Mouse (Mus musculus): ENCODE measurements around the gene Ttll5. TPM values are rescaled to one million over a fixed set of nuclear protein-coding genes. Genes with fewer than 3 reads are reported as not detected.

The Ttll5 gene
- total RNA-seq, 2 experiments from 2014 or later: 48.5 to 48.6 TPM

DNA sequence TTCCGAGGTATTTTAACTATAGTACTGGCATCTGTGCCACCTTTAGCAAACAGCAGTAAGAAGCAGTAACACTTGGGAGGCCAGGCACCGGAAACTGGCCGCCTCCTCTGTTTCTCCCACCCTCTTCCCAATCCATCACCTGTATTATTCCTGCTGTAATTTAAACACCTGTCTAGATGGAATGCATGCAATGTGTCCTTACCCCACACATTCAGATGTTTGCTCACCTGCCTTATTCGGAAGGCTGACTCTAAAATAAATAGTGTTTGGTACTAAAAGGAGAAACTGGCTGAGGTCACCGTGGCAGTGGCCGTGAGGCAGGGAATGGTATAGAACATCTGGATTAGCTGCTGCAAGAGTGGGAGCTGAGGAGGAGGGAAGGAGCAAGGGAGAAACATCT is 125.9 kb downstream of the Ttll5 start:
- Histone ChIP-seq H3K27ac (no peak overlapping the region), H3K4me3 (no peak overlapping the region)
- no peak for TF ChIP-seq CTCF (conservative IDR thresholded peaks at IDR 0.05)
- no peak for DNase-seq (ENCODE audit: low spot score in 2 of 2)

DNA sequence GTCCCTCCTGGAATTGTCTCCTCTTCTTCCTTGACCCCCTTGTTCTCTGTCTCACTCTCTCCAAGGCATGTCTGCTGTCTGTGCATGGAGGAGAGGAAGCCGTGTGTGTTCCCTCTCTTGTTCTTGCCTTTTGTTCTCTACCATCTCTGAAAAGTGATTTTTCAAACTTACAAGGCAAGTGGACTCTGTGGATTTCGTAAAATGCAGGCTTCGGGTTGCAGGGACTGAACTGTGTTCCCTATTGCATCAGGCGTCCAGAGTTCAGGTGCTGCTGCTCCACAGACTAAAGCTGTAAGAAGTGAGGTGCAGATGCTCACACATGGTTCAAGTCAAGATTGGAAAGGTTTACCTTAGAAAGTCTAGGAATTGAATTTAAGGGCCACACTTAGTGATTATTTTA is 126.6 kb downstream of the Ttll5 start:
- DNase-seq (ENCODE audit: low spot score in 2 of 2): no peak
- no peak for TF ChIP-seq CTCF (conservative IDR thresholded peaks at IDR 0.05)
- H3K4me3 ChIP-seq: no peak overlapping the region
- H3K27ac ChIP-seq: no peak overlapping the region

DNA sequence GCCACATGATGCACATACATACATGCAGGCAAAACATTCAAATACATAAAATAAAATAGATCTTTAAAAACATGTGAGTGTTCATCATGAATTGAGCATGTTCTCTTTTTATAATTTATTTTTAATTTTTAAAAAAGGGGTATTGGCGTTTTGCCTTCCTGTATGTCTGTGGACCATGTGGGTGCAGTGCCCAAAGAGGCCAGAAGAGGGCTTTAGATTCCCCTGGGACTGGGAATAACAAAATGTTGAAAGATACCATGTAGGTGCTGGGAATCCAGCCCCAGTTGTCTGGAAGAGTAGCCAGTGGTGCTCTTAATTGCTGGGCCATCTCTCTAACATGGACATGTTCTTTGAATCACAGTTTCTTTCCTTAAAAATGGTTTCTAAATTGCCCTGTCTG is 127.4 kb downstream of the Ttll5 start:
- Histone ChIP-seq H3K27ac (no peak overlapping the region), H3K4me3 (no peak overlapping the region)
- peak; percentile 70 for TF ChIP-seq CTCF (conservative IDR thresholded peaks at IDR 0.05)

DNA sequence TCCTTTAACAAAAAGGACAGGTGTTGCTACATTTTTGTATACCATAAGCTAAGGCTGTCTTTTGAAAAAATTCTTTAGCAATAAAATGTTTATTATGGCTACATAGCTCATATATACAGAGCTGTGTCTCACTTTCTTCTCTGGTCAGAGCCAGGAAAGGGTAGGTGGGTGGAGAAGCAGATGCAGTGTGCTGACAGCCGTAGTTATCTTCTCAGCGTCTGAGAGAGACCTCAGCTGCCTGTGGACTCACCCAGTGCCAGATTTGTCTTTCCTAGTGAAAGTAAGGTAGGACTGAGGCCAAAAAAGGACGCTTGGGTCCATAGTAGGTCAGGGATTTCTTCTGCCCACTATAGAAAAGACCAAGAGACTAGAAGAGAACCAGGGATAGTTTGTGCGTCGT is 127.9 kb downstream of the Ttll5 start:
- TF ChIP-seq CTCF (conservative IDR thresholded peaks at IDR 0.05): no peak
- no peak overlapping the region for H3K27ac ChIP-seq
- DNase-seq (ENCODE audit: low spot score in 2 of 2): no peak
- H3K4me3 ChIP-seq: no peak overlapping the region

More for the DNA sequence above, 127.4 kb downstream of the Ttll5 start:
- no peak for DNase-seq (ENCODE audit: low spot score in 2 of 2)

DNA sequence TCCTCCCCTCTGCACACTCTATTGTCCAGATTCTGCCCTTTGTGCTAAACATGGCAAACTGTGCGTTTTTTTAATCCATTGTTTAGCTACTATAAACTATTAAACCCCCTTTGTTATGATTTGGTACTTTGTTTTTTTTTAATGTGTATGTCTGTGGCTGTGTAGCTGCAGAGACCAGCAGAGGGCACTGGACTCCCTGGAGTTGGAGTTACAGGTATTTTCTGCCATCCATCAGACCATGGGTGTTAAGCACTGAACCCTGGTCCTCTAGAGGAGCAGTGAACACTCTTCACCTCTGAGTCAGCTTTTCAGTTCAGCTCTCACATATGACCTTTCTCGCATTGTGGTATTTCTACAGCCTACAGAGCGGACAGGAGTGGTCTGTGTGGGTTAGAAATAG is 129.7 kb downstream of the Ttll5 start:
- Histone ChIP-seq H3K4me3 (no peak overlapping the region), H3K27ac (peak overlapping the region; percentile 73)
- no peak for DNase-seq (ENCODE audit: low spot score in 2 of 2)
- TF ChIP-seq CTCF (conservative IDR thresholded peaks at IDR 0.05): peak; percentile 72

DNA sequence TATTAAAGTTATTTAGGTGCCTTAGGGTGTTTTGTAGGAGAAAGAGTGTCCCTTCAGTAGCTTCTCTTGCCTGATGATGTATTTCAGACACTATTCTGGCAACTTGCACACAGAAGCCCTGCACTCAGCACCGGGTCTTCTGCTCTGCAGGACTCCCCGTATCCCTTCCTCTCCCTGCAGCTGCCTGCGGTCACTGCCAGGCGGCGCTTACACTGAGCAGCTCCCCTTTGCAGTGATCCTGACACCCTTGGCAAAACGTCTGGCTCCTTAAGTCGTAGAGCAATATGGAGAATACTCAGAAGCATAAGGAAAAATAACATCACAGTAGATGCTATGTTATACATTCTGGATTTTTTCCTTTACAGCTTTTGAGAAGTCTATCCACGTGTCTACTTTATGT is 130.6 kb downstream of the Ttll5 start:
- no peak overlapping the region for H3K4me3 ChIP-seq
- peak overlapping the region; percentile 90 for H3K27ac ChIP-seq
- no peak for DNase-seq (ENCODE audit: low spot score in 2 of 2)
- TF ChIP-seq CTCF (conservative IDR thresholded peaks at IDR 0.05): no peak

DNA sequence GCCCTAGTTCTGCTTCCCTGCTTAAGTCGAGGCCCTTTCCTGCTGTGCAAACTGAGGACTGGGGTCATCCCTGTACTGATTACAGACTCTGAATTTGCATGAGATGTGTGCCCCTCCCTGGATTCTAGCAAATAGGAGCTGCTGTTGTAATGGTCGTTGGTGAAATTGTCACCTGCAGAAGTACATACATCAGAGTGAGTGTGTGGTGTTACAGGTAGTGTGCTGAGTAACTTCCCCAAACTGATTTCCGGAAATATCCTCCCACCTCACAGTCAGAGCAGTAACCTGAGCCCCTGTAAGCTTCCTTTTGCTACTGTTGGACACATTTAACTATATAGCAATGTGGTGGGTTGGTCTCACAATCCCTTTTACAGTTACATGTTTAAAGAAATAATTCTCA is 131.2 kb downstream of the Ttll5 start:
- DNase-seq (ENCODE audit: low spot score in 2 of 2): no peak
- H3K4me3 ChIP-seq: no peak overlapping the region
- TF ChIP-seq CTCF (conservative IDR thresholded peaks at IDR 0.05): no peak
- H3K27ac ChIP-seq: peak overlapping the region; percentile 90

DNA sequence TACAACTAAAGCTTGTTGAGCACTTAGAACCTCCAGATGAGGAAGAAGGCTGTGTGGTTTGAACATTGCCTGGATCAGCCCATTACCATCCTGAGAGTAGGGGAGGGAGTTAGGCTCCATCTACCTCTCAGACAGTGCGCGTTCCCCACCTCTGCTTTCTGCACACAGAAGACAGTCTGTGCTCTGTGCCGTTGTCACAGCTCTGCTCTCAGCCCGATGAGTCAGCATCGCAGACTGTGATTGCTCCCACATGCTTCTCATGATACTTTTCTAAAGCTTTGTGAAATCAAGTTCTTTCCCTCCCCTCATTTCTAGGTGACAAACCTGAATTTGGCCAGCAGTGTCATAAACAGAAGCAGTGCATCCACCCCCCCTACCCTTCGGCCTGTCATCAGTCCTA is 131.8 kb downstream of the Ttll5 start:
- no peak for TF ChIP-seq CTCF (conservative IDR thresholded peaks at IDR 0.05)
- peak overlapping the region; percentile 90 for H3K27ac ChIP-seq

DNA sequence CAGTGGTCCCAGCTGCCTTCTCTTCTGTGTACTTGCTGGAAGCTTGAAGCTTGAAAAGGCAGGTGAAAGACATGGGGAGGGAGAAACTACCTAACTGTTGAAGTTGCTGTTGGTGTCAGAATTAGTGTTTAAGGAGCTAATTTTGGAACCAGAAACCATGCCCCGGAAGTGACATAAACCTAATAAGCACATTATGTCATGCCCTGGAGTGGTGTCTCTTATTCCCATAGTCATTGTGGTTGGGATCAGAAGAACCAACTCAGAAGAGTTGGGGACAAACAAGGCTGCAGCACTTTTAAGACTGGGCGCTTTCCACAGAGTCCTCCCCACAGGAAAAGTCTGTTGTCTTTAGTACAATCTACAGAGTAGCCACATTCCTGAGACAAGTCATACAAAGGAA is 134.0 kb downstream of the Ttll5 start:
- no peak for DNase-seq (ENCODE audit: low spot score in 2 of 2)
- Histone ChIP-seq H3K4me3 (no peak overlapping the region), H3K27ac (no peak overlapping the region)
- TF ChIP-seq CTCF (conservative IDR thresholded peaks at IDR 0.05): no peak

More for the DNA sequence above, 131.8 kb downstream of the Ttll5 start:
- peak; percentile 59 to 87 for DNase-seq (ENCODE audit: low spot score in 2 of 2)
- H3K4me3 ChIP-seq: peak overlapping the region; percentile 28; the same call in 1 of the 2 replicates

DNA sequence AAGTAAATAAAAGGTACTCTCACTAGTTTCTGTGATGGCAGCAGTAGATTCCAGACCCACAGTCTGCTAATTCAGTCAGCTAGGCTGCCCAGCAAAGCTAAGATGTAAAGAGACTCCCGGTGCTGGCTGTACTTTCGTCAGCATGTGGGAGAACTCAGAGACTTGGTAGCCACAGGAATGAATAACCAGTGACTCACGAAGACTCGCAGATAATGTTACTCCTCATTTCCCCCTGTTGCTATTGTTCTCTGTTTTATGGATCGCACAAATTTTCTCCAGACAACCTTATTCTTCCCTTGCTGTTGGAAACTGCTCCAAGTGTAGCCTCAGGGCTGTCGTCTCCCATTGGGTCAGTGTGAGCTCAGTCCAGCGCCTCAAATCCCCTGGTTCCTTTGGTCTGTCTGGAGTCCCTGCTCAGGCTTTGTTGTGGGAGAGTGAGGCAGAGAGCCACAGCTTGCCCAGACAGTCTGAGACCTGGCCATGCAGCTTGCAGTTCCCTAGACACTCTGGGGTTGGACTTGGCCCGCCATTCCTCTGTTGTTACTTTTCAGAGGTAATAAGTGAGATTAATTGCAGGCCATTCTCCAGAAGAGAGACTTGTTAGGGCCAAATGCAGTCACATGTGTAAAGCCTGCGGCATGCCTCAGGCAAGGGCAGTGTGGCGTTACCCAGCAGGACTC is 135.5 kb downstream of the Ttll5 start:
- TF ChIP-seq CTCF (conservative IDR thresholded peaks at IDR 0.05): no peak
- Histone ChIP-seq H3K27ac (no peak overlapping the region), H3K4me3 (no peak overlapping the region)
- DNase-seq (ENCODE audit: low spot score in 2 of 2): no peak

DNA sequence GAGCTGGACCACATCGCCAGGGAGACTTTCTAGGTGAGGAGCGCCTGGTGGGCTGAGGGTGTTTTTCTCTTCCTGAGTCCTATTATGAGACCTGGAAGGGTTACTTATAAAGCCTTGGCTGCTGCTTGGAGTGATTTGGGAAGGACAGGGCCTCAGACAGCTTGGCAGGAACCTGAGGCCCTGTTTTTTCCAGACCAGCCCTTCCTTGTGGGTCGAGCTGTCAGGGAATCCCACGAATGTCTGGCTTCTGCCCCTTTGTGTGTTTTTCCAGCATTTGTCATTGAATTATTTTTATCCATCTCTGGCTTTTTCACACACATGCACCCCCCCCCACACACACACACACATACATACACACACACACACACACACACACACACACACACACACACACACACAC is 136.2 kb downstream of the Ttll5 start:
- Histone ChIP-seq H3K27ac (no peak overlapping the region; the same call in 1 of the 2 replicates), H3K4me3 (no peak overlapping the region)
- no peak for DNase-seq (ENCODE audit: low spot score in 2 of 2)
- TF ChIP-seq CTCF (conservative IDR thresholded peaks at IDR 0.05): no peak

DNA sequence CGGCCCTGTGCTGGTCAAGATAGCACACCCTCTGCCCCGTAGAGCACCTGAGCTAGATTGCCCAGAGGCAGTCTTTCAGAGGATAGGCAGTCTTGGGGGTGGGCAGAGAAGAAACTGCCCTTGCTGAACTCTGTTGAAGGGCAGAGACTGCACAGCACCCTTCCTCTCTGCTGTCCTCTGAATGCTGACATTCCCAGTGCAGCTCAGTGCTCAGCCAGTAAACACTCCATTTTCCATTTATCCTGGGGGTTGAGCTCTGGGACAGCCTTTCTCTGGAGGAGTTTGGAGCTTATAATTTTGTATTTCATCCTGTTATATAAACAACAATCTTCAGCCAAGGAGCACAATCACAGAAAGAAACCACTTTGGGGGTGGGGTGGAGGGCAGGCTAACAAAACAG is 138.7 kb downstream of the Ttll5 start:
- no peak for TF ChIP-seq CTCF (conservative IDR thresholded peaks at IDR 0.05)
- no peak overlapping the region for H3K4me3 ChIP-seq
- peak overlapping the region; percentile 23; the same call in 1 of the 2 replicates for H3K27ac ChIP-seq
- DNase-seq (ENCODE audit: low spot score in 2 of 2): no peak

DNA sequence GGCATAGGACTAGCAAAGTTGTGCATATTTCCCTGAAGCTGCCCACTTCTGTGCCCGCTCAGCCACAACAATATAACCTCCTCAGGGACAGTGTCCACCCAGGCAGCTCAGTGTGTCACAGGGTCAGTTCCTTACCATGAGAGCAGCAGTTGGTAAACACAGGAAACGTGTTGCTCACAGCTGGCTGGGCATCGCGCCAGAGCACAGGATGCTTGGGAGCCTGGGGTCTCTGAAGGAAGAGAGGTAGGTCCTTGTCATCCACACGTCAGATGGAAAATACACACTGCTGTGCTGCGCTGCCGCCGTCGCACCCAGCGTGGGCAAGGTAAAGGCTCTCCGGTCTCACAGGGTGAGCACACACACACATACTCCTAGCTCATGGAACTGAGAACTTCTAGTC is 139.2 kb downstream of the Ttll5 start:
- Histone ChIP-seq H3K27ac (no peak overlapping the region), H3K4me3 (no peak overlapping the region)
- DNase-seq (ENCODE audit: low spot score in 2 of 2): no peak
- TF ChIP-seq CTCF (conservative IDR thresholded peaks at IDR 0.05): no peak

DNA sequence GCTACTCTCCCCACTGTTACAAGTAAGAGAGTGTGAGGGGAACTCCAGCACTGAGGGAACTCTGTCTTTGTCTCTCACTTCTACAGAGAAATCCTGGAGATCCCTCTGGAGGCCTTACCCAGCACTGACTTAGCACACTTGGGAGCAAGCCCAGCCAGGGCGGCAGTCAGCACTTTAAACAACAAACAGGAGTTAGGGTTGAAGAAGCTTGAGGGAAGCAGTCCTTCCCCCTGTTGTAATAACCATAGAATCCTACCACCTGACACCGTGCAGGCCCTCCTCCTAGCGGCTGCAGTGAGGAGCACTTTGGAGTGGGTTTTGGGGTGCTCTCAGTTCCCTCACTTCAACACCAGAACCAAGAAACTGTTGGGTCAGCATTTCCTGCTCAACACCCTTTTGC is 140.0 kb downstream of the Ttll5 start:
- no peak for TF ChIP-seq CTCF (conservative IDR thresholded peaks at IDR 0.05)
- Histone ChIP-seq H3K27ac (no peak overlapping the region), H3K4me3 (no peak overlapping the region)
- DNase-seq (ENCODE audit: low spot score in 2 of 2): no peak
